Mouse (Mus musculus) embryonic fibroblast, embryonic 13.5 days (primary cell): ENCODE measurements around the gene Neurl1a.

Source experiments
- CTCF ChIP-seq: IDR thresholded peaks from 2 replicates; pipeline ENCODE4 v1.5.1; 2011; ENCODE audit warnings: mild to moderate bottlenecking, control low read depth, low read length, moderate library complexity, borderline replicate concordance; ENCODE audit not compliant: insufficient read depth
- POLR2A ChIP-seq: IDR thresholded peaks from 2 replicates; pipeline ENCODE4 v1.6.1; 2011; ENCODE audit warnings: low read depth, mild to moderate bottlenecking, control low read depth, low read length, moderate library complexity

DNA sequence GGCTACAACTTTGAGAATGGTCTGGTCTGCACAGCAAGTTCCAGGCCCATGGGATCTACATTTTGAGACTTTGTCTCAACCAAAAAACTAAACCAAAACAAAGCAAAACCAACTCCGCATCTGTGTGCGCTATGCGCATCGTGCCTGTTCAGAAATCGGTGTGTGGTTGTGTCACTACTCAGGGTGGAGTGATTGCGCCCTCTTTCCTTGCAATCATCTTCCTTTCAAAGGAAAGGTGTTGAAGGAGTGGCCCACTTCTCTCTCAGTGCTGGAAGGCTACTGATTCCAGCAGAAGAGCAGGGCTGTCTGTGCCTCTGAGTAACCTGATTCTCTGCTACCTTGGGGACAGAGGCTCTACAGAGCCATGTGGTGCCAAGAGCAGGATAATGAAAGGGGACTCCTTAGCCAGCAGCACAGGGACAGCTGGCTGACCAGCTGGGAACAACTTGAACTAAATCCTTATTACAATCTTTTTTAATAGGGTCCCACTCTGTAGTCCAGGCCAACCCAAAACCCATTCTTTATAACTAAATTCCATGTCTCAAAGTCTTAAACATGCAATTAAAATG, 15.4 kb upstream of the Neurl1a start:
- TF ChIP-seq CTCF (no peak), POLR2A (no peak)
